In genomic region chr3:134829531-134829921, GRCm38 (mm10) we compare ENCODE assay signal across 11 mouse cellular contexts. TPM values are rescaled to one million over a fixed set of nuclear protein-coding genes. Genes with fewer than 3 reads are reported as not detected.
DNase-seq lines count a peak whose midpoint lies in the region; ATAC-seq and TF ChIP-seq lines count a peak whose summit lies in the region.
"Had no signal": no experiment of that assay in that cellular context is flagged by ENCODE, and none has a peak within 500 bp of the region (broad histone marks: within the 10 kb centered on the region; RNA-seq: fewer than 3 reads in every experiment).

No protein-coding gene starts in this region.

- H3K4me2 ChIP-seq in liver, embryonic 11.5 days = peak overlapping the region; percentile 64
- H3K4me2 ChIP-seq in forebrain, embryonic 11.5 days (ENCODE audit: low read depth, low read length, severe bottlenecking) = peak overlapping the region; percentile 89
- peak overlapping the region; percentile 63 for H3K4me2 ChIP-seq in intestine, postnatal 0 days (replicated peaks; ENCODE audit: low read depth)

- no peaks in the 10 kb centered on the region for H3K9me3 ChIP-seq in liver, embryonic 11.5 days (ENCODE audit: control insufficient read depth, low read length)
- H3K9me3 ChIP-seq in forebrain, embryonic 11.5 days (ENCODE audit: control insufficient read depth, low read length) = no peaks in the 10 kb centered on the region
- no peaks in the 10 kb centered on the region for H3K9me3 ChIP-seq in intestine, postnatal 0 days (ENCODE audit: control insufficient read depth)

- peak overlapping the region; percentile 37 for H3K4me3 ChIP-seq in liver, embryonic 11.5 days (ENCODE audit: low read depth, low read length)
- H3K4me3 ChIP-seq in forebrain, embryonic 11.5 days (ENCODE audit: low read depth, low read length) = peak overlapping the region; percentile 40
- peak overlapping the region; percentile 34 for H3K4me3 ChIP-seq in intestine, postnatal 0 days (ENCODE audit: low read depth, low read length)
- H3K4me3 ChIP-seq: myocyte had no signal

- 8% methylated on average over 13 of the region's 13 CpGs for WGBS in liver, embryonic 11.5 days
- WGBS in forebrain, embryonic 11.5 days = 9% methylated on average over 13 of the region's 13 CpGs
- 8% methylated on average over 13 of the region's 13 CpGs for WGBS in intestine, postnatal 0 days

- no peak overlapping the region for H3K27ac ChIP-seq in liver, embryonic 11.5 days (ENCODE audit: low read depth, low read length)
- no peak overlapping the region for H3K27ac ChIP-seq in forebrain, embryonic 11.5 days (ENCODE audit: low read depth, low read length)
- H3K27ac ChIP-seq in intestine, postnatal 0 days (ENCODE audit: low read depth, low read length) = no peak overlapping the region

- peak; percentile 36 for TF ChIP-seq CTCF in intestine, postnatal 0 days (IDR thresholded peaks at IDR 0.05; ENCODE audit: low read depth)

- H3K9ac ChIP-seq in liver, embryonic 11.5 days (ENCODE audit: low read depth, low read length) = no peak overlapping the region
- peak overlapping the region; percentile 47 for H3K9ac ChIP-seq in forebrain, embryonic 11.5 days (ENCODE audit: low read length)
- no peak overlapping the region for H3K9ac ChIP-seq in intestine, postnatal 0 days (ENCODE audit: low read depth, low read length)

- no peaks in the 10 kb centered on the region for H3K4me1 ChIP-seq in liver, embryonic 11.5 days (replicated peaks; ENCODE audit: control insufficient read depth, insufficient read depth, low read length)
- 0 out of 2 replicates have a peak, but pooled peaks cover 2% of the 10 kb centered on the region for H3K4me1 ChIP-seq in forebrain, embryonic 11.5 days (replicated peaks; ENCODE audit: control insufficient read depth, insufficient read depth, low read length)
- H3K4me1 ChIP-seq in intestine, postnatal 0 days (replicated peaks; ENCODE audit: control insufficient read depth, insufficient read depth, low read length) = peaks cover 4% of the 10 kb centered on the region; the same call in 1 of the 2 replicates

- H3K36me3 ChIP-seq in liver, embryonic 11.5 days (ENCODE audit: control insufficient read depth, insufficient read depth, low read length) = no peaks in the 10 kb centered on the region
- H3K36me3 ChIP-seq in forebrain, embryonic 11.5 days (ENCODE audit: control insufficient read depth, insufficient read depth, low read length) = no peaks in the 10 kb centered on the region
- H3K36me3 ChIP-seq in intestine, postnatal 0 days (ENCODE audit: control insufficient read depth, insufficient read depth) = no peaks in the 10 kb centered on the region

- ATAC-seq in liver, embryonic 11.5 days (replicated peaks; ENCODE audit: low FRiP score) = no peak
- peak; percentile 39 for ATAC-seq in forebrain, embryonic 11.5 days (replicated peaks; ENCODE audit: low FRiP score)
- no peak for ATAC-seq in intestine, postnatal 0 days
- ATAC-seq: activated CD4-positive, CD25-positive, alpha-beta regulatory T cell, adult 4 months had no signal

- DNase-seq in liver, embryonic 11.5 days (ENCODE audit: low spot score) = no peak
- no peak for DNase-seq in liver
- no peak for DNase-seq in forebrain, embryonic 11.5 days (ENCODE audit: low spot score)
- DNase-seq in retina, postnatal 1 day = peak; percentile 36
- no peak for DNase-seq in gastrocnemius, postnatal 4 days (ENCODE audit: low spot score in 2 of 2)
- DNase-seq in thymus, adult 18-20 months = no peak
- DNase-seq in layer of hippocampus, adult 9-10 months (ENCODE audit: low spot score) = no peak

- H3K27me3 ChIP-seq in liver, embryonic 11.5 days (replicated peaks; ENCODE audit: control insufficient read depth, insufficient read depth, low read length) = peaks cover 11% of the 10 kb centered on the region; the same call in 1 of the 2 replicates
- H3K27me3 ChIP-seq in forebrain, embryonic 11.5 days (ENCODE audit: control insufficient read depth, insufficient read depth, low read length) = peaks cover 3% of the 10 kb centered on the region; the same call in 1 of the 2 replicates
- H3K27me3 ChIP-seq in intestine, postnatal 0 days (replicated peaks; ENCODE audit: control insufficient read depth, insufficient read depth, low read length) = peaks cover 14% of the 10 kb centered on the region; the same call in 1 of the 2 replicates

RNA-seq across cellular contexts. Expression of gene Tacr3, which starts 0.7 kb away (rescaled TPM):
- 0.07 and 0.26 TPM in 2 replicates for polyA plus RNA-seq in liver, embryonic 11.5 days (2014; fragmentation: Nextera tagmentation; extraction: Ambion mirVana)
- polyA plus RNA-seq in forebrain, embryonic 11.5 days (2014; fragmentation: Nextera tagmentation; extraction: Ambion mirVana) = 0.49 and 0.64 TPM in 2 replicates
- 0.05 and 0.10 TPM in 2 replicates for polyA plus RNA-seq in intestine, postnatal 0 days (2015; fragmentation: Nextera tagmentation; extraction: Ambion mirVana)
- total RNA-seq in gastrocnemius, postnatal 4 days (2021) = not detected
- total RNA-seq: gastrocnemius, postnatal 36 days had no signal
- polyA plus RNA-seq: activated CD4-positive, CD25-positive, alpha-beta regulatory T cell, adult 4 months; myocyte had no signal
